Mouse (Mus musculus) C2C12 (cell line): ENCODE data around the gene Erbin.

Experiments used
- CTCF ChIP-seq: IDR thresholded peaks from one replicate; pipeline ENCODE4 v1.5.1; 2011; ENCODE audit not compliant: control insufficient read depth, insufficient read depth, insufficient read length
- MAX ChIP-seq: IDR thresholded peaks from one replicate; pipeline ENCODE4 v1.6.1; 2011; ENCODE audit warnings: mild to moderate bottlenecking, control low read depth
- MYOD1 ChIP-seq: IDR thresholded peaks from one replicate; pipeline ENCODE4 v1.6.1; 2011; ENCODE audit warnings: low read depth; ENCODE audit not compliant: control insufficient read depth, insufficient read length
- MYOG ChIP-seq: IDR thresholded peaks from one replicate; pipeline ENCODE4 v1.6.1; 2011; ENCODE audit not compliant: control insufficient read depth, insufficient read length; ENCODE audit errors: extremely low read depth
- USF1 ChIP-seq: IDR thresholded peaks from one replicate; pipeline ENCODE4 v1.6.1; 2011; ENCODE audit warnings: low read depth, mild to moderate bottlenecking, control low read depth, moderate library complexity

GRCm38 (mm10) chr13:103876743-103877142 lies 43.6 kb downstream of the Erbin start:
- TF ChIP-seq CTCF (no peak), MAX (no peak), MYOD1 (no peak), MYOG (no peak), USF1 (no peak)
